Mouse (Mus musculus) forebrain, embryonic 14.5 days (tissue): ENCODE measurements around the gene Orc6. TPM values are rescaled to one million over a fixed set of nuclear protein-coding genes. Genes with fewer than 3 reads are reported as not detected.

Source experiments
- ATAC-seq: fragments of 200-750 bp; cut with Nextera tagmentation; 2 replicates; pipeline ENCODE4 v1.8.0; 2017; ENCODE audit warnings: mild to moderate bottlenecking, moderate library complexity
- DNase-seq: peaks from one replicate; pipeline ENCODE4 v3.0.0-alpha.2; 2015; ENCODE audit warnings: low spot score
- H3K27ac ChIP-seq: fragments of 300-500 bp; sonication (generic); 2 replicates; pipeline ENCODE4 v1.5.1; 2014; ENCODE audit warnings: low read depth, mild to moderate bottlenecking, control low read depth, low read length, moderate library complexity
- H3K27me3 ChIP-seq: fragments of 300-500 bp; sonication (generic); replicated peaks from 2 replicates; pipeline ENCODE4 v1.6.1; 2014; ENCODE audit warnings: low read length, control low read depth, mixed read lengths; ENCODE audit not compliant: control insufficient read depth, insufficient read depth
- H3K36me3 ChIP-seq: fragments of 300-500 bp; sonication (generic); 2 replicates; pipeline ENCODE4 v1.6.1; 2014; ENCODE audit warnings: low read length, control low read depth; ENCODE audit not compliant: control insufficient read depth, insufficient read depth
- H3K4me1 ChIP-seq: fragments of 300-500 bp; sonication (generic); 2 replicates; pipeline ENCODE4 v1.6.1; 2014; ENCODE audit warnings: antibody characterized with exemption, low read length, control low read depth; ENCODE audit not compliant: control insufficient read depth, insufficient read depth
- H3K4me2 ChIP-seq: fragments of 300-500 bp; sonication (generic); 2 replicates; pipeline ENCODE4 v1.6.1; 2014; ENCODE audit warnings: mild to moderate bottlenecking, control low read depth, low read length
- H3K4me3 ChIP-seq: fragments of 300-500 bp; sonication (generic); 2 replicates; pipeline ENCODE4 v1.5.1; 2014; ENCODE audit warnings: low read depth, low read length, control low read depth
- H3K9ac ChIP-seq: fragments of 300-500 bp; sonication (generic); 2 replicates; pipeline ENCODE4 v1.6.1; 2014; ENCODE audit warnings: mild to moderate bottlenecking, low read length, control low read depth, moderate library complexity
- H3K9me3 ChIP-seq: fragments of 300-500 bp; sonication (generic); replicated peaks from 2 replicates; pipeline ENCODE4 v1.6.1; 2016; ENCODE audit warnings: low read length, control low read depth, mixed read lengths; ENCODE audit not compliant: control insufficient read depth
- WGBS: fragments of 180-500 bp; shearing (Covaris S2); extraction: QIAGEN DNeasy Blood & Tissue Kit; methylation state at CpG from one replicate; pipeline ENCODE4 v1.1.7; 2014; 5-methylcytosine and 5-hydroxymethylcytosine counted together
- polyA plus RNA-seq: library from polyadenylated mRNA; unstranded; fragments of >200 nt; fragmentation: Nextera tagmentation; extraction: Ambion mirVana; gene quantifications from 2 replicates; pipeline ENCODE4 v1.2.1, GENCODE M21; 2014

Gene Orc6
- polyA plus RNA-seq, 1 experiment from 2014 or later: 105 TPM

GRCm38 (mm10) chr8:85353287-85353686, 53.9 kb downstream of the Orc6 start:
- ATAC-seq (no peak), DNase-seq (no peak)
- Histone ChIP-seq H3K27ac (no peak overlapping the region), H3K36me3 (no peaks in the 10 kb centered on the region), H3K9ac (no peak overlapping the region), H3K4me2 (no peak overlapping the region), H3K4me1 (no peaks in the 10 kb centered on the region), H3K4me3 (no peak overlapping the region), H3K9me3 (no peaks in the 10 kb centered on the region), H3K27me3 (no peaks in the 10 kb centered on the region)
- 81% methylated on average over 4 of the region's 4 CpGs for WGBS

Other genes starting within 250 kb of the Orc6 start
- gene Fbxw9, start 239.6 kb upstream of the Orc6 start, polyA plus RNA-seq: 46.5 and 56.2 TPM in 2 replicates
- gene Gm5741, start 231.7 kb upstream of the Orc6 start, polyA plus RNA-seq: 0.88 TPM in 1 of 2 replicates, not detected in the other
- 83.4 and 85.3 TPM in 2 replicates for gene Dhps, start 227.9 kb upstream of the Orc6 start, polyA plus RNA-seq
- gene Wdr83os, start 218.9 kb upstream of the Orc6 start, polyA plus RNA-seq: 147 and 170 TPM in 2 replicates
- 49.7 and 50.1 TPM in 2 replicates for gene Wdr83, start 218.3 kb upstream of the Orc6 start, polyA plus RNA-seq
- 10.8 and 14.5 TPM in 2 replicates for gene Man2b1, start 216.4 kb upstream of the Orc6 start, polyA plus RNA-seq
- gene Zfp791, start 176.5 kb upstream of the Orc6 start, polyA plus RNA-seq: 1.7 and 2.7 TPM in 2 replicates
- not detected in 2 replicates for gene Cks1brt, start 147.7 kb upstream of the Orc6 start, polyA plus RNA-seq
- gene Olfr371, start 73.6 kb upstream of the Orc6 start, polyA plus RNA-seq: not detected in 2 replicates
- gene Vps35, start 170 bp downstream of the Orc6 start, polyA plus RNA-seq: 183 and 209 TPM in 2 replicates
- gene Mylk3, start 86.7 kb downstream of the Orc6 start, polyA plus RNA-seq: 0.60 and 0.63 TPM in 2 replicates
- gene 4921524J17Rik, start 133.2 kb downstream of the Orc6 start, polyA plus RNA-seq: 64.7 and 71.6 TPM in 2 replicates
- gene Gpt2, start 192.9 kb downstream of the Orc6 start, polyA plus RNA-seq: 29.1 and 37.3 TPM in 2 replicates